In the genomic region with DNA sequence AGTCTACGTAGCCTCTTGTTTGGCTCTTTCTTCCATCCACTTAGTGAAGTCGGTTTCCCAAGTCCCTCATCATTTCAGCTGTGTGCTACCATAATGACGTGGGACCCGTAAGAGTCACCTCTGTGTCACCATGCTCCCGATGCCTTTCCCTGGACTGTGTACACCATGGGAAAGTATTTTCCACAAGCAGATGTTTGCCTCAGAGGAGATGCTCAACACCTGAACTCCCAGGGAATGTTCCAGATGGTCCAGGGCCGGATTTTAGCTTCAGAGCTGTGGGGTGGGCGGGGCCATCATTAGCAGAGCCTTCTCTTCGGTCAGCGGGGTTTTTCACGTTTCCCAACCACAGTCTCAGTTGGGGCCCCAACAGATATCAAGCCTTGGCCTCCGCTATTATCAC, we compare ENCODE assay signal across 36 mouse cellular contexts. TPM values are rescaled to one million over a fixed set of nuclear protein-coding genes. Genes with fewer than 3 reads are reported as not detected.
"Had no signal": no experiment of that assay in that cellular context is flagged by ENCODE, and none has a peak within 500 bp of the region (broad histone marks: within the 10 kb centered on the region; RNA-seq: fewer than 3 reads in every experiment).

No protein-coding gene starts in this region.

- H3K9me3 ChIP-seq: embryonic facial prominence, embryonic 10.5 days; embryonic facial prominence, embryonic 12.5 days; embryonic facial prominence, embryonic 15.5 days; forebrain, embryonic 10.5 days; forebrain, embryonic 13.5 days; forebrain, embryonic 15.5 days had no signal

- H3K27me3 ChIP-seq: embryonic facial prominence, embryonic 12.5 days; embryonic facial prominence, embryonic 13.5 days; embryonic facial prominence, embryonic 15.5 days; forebrain, embryonic 12.5 days; forebrain, embryonic 13.5 days; forebrain, embryonic 15.5 days had no signal

- H3K27ac ChIP-seq: embryonic facial prominence, embryonic 10.5 days; embryonic facial prominence, embryonic 12.5 days; embryonic facial prominence, embryonic 13.5 days; embryonic facial prominence, embryonic 15.5 days; forebrain, embryonic 10.5 days; forebrain, embryonic 12.5 days; forebrain, embryonic 13.5 days; forebrain, embryonic 15.5 days; gastrocnemius, adult 2 months; heart, adult 2 months had no signal

- H3K4me1 ChIP-seq: embryonic facial prominence, embryonic 12.5 days; embryonic facial prominence, embryonic 13.5 days; embryonic facial prominence, embryonic 15.5 days; forebrain, embryonic 12.5 days; forebrain, embryonic 13.5 days; forebrain, embryonic 15.5 days had no signal

- H3K4me2 ChIP-seq: embryonic facial prominence, embryonic 12.5 days; embryonic facial prominence, embryonic 13.5 days; embryonic facial prominence, embryonic 15.5 days; forebrain, embryonic 12.5 days; forebrain, embryonic 13.5 days; forebrain, embryonic 15.5 days had no signal

- ATAC-seq: forebrain, embryonic 13.5 days; forebrain, embryonic 14.5 days; forebrain, embryonic 15.5 days; forebrain, embryonic 16.5 days; forebrain, postnatal 0 days had no signal

- H3K9ac ChIP-seq: embryonic facial prominence, embryonic 12.5 days; embryonic facial prominence, embryonic 13.5 days; embryonic facial prominence, embryonic 15.5 days; forebrain, embryonic 12.5 days; forebrain, embryonic 13.5 days; forebrain, embryonic 15.5 days; forebrain, postnatal 0 days had no signal

- H3K36me3 ChIP-seq: embryonic facial prominence, embryonic 10.5 days; embryonic facial prominence, embryonic 12.5 days; embryonic facial prominence, embryonic 13.5 days; embryonic facial prominence, embryonic 15.5 days; forebrain, embryonic 10.5 days; forebrain, embryonic 12.5 days; forebrain, embryonic 15.5 days had no signal

- DNase-seq: cerebellum, adult 2 months; cerebellum, adult 8-10 months; cerebellum, adult 9-10 months; cerebellum, adult 9-11 months; cerebellum, postnatal 10 days; cerebellum, postnatal 14 days; cerebellum, postnatal 25 days; cerebellum, postnatal 36 days; embryo, embryonic 11 days; forebrain, postnatal 0 days; gastrocnemius, adult 2 months; gastrocnemius, postnatal 10 days; gastrocnemius, postnatal 14 days; gastrocnemius, postnatal 25 days; gastrocnemius, postnatal 36 days; heart, adult 18-20 months; heart, adult 2 months had no signal

- H3K4me3 ChIP-seq: embryonic facial prominence, embryonic 10.5 days; embryonic facial prominence, embryonic 12.5 days; embryonic facial prominence, embryonic 13.5 days; embryonic facial prominence, embryonic 15.5 days; erythroblast, embryonic 14.5 days; forebrain, embryonic 10.5 days; forebrain, embryonic 12.5 days; forebrain, embryonic 13.5 days; forebrain, embryonic 15.5 days; gastrocnemius, adult 2 months; heart, adult 2 months had no signal

RNA-seq across cellular contexts. Expression of gene Ofcc1, which starts 5.5 kb away (rescaled TPM):
- total RNA-seq: forebrain, postnatal 0 days; gastrocnemius, adult 18-20 months; gastrocnemius, adult 2 months; gastrocnemius, adult 8-10 months; gastrocnemius, postnatal 10 days; gastrocnemius, postnatal 14 days; gastrocnemius, postnatal 25 days; gastrocnemius, postnatal 36 days; granulocyte monocyte progenitor cell, adult 5-6 weeks; heart, adult 18-20 months had no signal
- polyA plus RNA-seq: cerebellum, adult 2 months; cortical plate, adult 2 months; embryonic facial prominence, embryonic 10.5 days; embryonic facial prominence, embryonic 12.5 days; embryonic facial prominence, embryonic 14.5 days; erythroblast, embryonic 14.5 days; forebrain, embryonic 10.5 days; forebrain, embryonic 11.5 days; forebrain, embryonic 12.5 days; forebrain, embryonic 13.5 days; forebrain, embryonic 14.5 days; forebrain, embryonic 15.5 days; forebrain, postnatal 0 days; frontal cortex, adult 2 months; gonadal fat pad, adult 2 months; heart, adult 2 months had no signal
